Comparison of ENCODE assay signal across 11 mouse cellular contexts in the genomic region with DNA sequence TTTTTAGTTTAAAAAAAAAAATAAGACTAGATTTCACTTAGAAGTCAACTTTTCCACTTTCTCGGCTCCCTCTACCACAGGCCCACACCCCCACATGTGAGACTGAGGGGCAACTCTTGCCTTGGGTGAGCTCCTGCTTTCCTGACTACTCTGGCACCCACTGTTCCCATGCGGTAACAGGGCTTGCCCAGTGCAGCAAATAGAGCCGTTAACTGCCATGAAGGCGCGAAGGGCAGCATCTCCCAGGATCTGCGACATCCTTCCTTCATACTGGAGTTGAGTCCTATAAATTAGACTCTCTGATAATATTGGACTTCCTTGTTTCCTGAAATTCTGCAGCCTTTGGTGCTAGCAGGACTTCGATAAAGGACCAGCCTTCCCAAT.
DNase-seq lines count a peak whose midpoint lies in the region; ATAC-seq lines count a peak whose summit lies in the region.
"Had no signal": no experiment of that assay in that cellular context is flagged by ENCODE, and none has a peak within 500 bp of the region (broad histone marks: within the 10 kb centered on the region; RNA-seq: fewer than 3 reads in every experiment).

No protein-coding gene starts in this region.

- H3K4me1 ChIP-seq in forebrain, embryonic 10.5 days: peaks cover 17% of the 10 kb centered on the region
- no peaks in the 10 kb centered on the region; the same call in 1 of the 2 replicates for H3K4me1 ChIP-seq in forebrain, embryonic 12.5 days
- peaks cover 21% of the 10 kb centered on the region for H3K4me1 ChIP-seq in kidney, embryonic 14.5 days (ENCODE audit: control insufficient read depth, insufficient read depth, low read length)
- peaks cover 18% of the 10 kb centered on the region for H3K4me1 ChIP-seq in brown adipose tissue, adult 24 weeks (ENCODE audit: control insufficient read depth, insufficient read depth, insufficient read length, low read length)
- H3K4me1 ChIP-seq in limb, embryonic 10.5 days: peaks cover 15% of the 10 kb centered on the region
- H3K4me1 ChIP-seq: midbrain, embryonic 13.5 days had no signal

- DNase-seq in forebrain, embryonic 10.5 days (ENCODE audit: extremely low spot score, low spot score): no peak
- no peak for DNase-seq in kidney, adult 9 months
- no peak for DNase-seq in limb, embryonic 10.5 days (ENCODE audit: low spot score)
- no peak for DNase-seq in cerebellum, adult 11-12 months
- no peak for DNase-seq in embryo, embryonic 10 days (ENCODE audit: low spot score)
- DNase-seq: adrenal gland, adult 8-10 months; cerebellum, adult 18-20 months had no signal

- H3K9ac ChIP-seq in forebrain, embryonic 12.5 days: no peak overlapping the region
- no peak overlapping the region for H3K9ac ChIP-seq in kidney, embryonic 14.5 days (ENCODE audit: low read depth, low read length)
- H3K9ac ChIP-seq: midbrain, embryonic 13.5 days had no signal

- peak overlapping the region; percentile 67 for H3K27ac ChIP-seq in forebrain, embryonic 10.5 days
- no peak overlapping the region for H3K27ac ChIP-seq in forebrain, embryonic 12.5 days
- H3K27ac ChIP-seq in kidney, embryonic 14.5 days (ENCODE audit: low read depth, low read length): peak overlapping the region; percentile 39; the same call in 1 of the 2 replicates
- H3K27ac ChIP-seq in brown adipose tissue, adult 24 weeks (replicated peaks; ENCODE audit: low read depth, low read length): peak overlapping the region; percentile 76
- peak overlapping the region; percentile 42; the same call in 1 of the 2 replicates for H3K27ac ChIP-seq in limb, embryonic 10.5 days
- H3K27ac ChIP-seq: midbrain, embryonic 13.5 days had no signal

- WGBS in forebrain, embryonic 10.5 days: 71% methylated on average over 7 of the region's 7 CpGs
- WGBS in forebrain, embryonic 12.5 days: 77% methylated on average over 7 of the region's 7 CpGs
- 35% methylated on average over 7 of the region's 7 CpGs for WGBS in kidney, embryonic 14.5 days
- WGBS in limb, embryonic 10.5 days: 72% methylated on average over 7 of the region's 7 CpGs

- ATAC-seq in forebrain, embryonic 12.5 days (ENCODE audit: low FRiP score): no peak
- ATAC-seq in kidney, embryonic 14.5 days (ENCODE audit: low FRiP score, low TSS enrichment): no peak
- ATAC-seq: midbrain, embryonic 13.5 days had no signal

- no peaks in the 10 kb centered on the region for H3K27me3 ChIP-seq in forebrain, embryonic 10.5 days (ENCODE audit: poor library complexity, severe bottlenecking)
- H3K27me3 ChIP-seq in forebrain, embryonic 12.5 days: no peaks in the 10 kb centered on the region
- H3K27me3 ChIP-seq in kidney, embryonic 14.5 days (ENCODE audit: control insufficient read depth, insufficient read depth, low read length): no peaks in the 10 kb centered on the region
- H3K27me3 ChIP-seq in limb, embryonic 10.5 days (ENCODE audit: low read depth, poor library complexity, severe bottlenecking): no peaks in the 10 kb centered on the region
- H3K27me3 ChIP-seq: midbrain, embryonic 13.5 days had no signal

- no peak overlapping the region for H3K4me3 ChIP-seq in forebrain, embryonic 10.5 days
- H3K4me3 ChIP-seq in forebrain, embryonic 12.5 days (replicated peaks): no peak overlapping the region
- no peak overlapping the region for H3K4me3 ChIP-seq in kidney, embryonic 14.5 days (ENCODE audit: low read length)
- no peak overlapping the region for H3K4me3 ChIP-seq in brown adipose tissue, adult 24 weeks (ENCODE audit: insufficient read depth, low read depth, low read length)
- no peak overlapping the region for H3K4me3 ChIP-seq in limb, embryonic 10.5 days
- H3K4me3 ChIP-seq: midbrain, embryonic 13.5 days had no signal

- H3K36me3 ChIP-seq in forebrain, embryonic 10.5 days (replicated peaks): no peaks in the 10 kb centered on the region
- H3K36me3 ChIP-seq in forebrain, embryonic 12.5 days (replicated peaks): no peaks in the 10 kb centered on the region
- H3K36me3 ChIP-seq in kidney, embryonic 14.5 days (ENCODE audit: control insufficient read depth, insufficient read depth, low read length): no peaks in the 10 kb centered on the region
- H3K36me3 ChIP-seq in limb, embryonic 10.5 days: no peaks in the 10 kb centered on the region
- H3K36me3 ChIP-seq: midbrain, embryonic 13.5 days had no signal

- no peak overlapping the region for H3K4me2 ChIP-seq in forebrain, embryonic 12.5 days
- peak overlapping the region; percentile 15; the same call in 1 of the 2 replicates for H3K4me2 ChIP-seq in kidney, embryonic 14.5 days (replicated peaks; ENCODE audit: low read depth, low read length)
- H3K4me2 ChIP-seq: midbrain, embryonic 13.5 days had no signal

- no peaks in the 10 kb centered on the region for H3K9me3 ChIP-seq in forebrain, embryonic 10.5 days
- no peaks in the 10 kb centered on the region for H3K9me3 ChIP-seq in forebrain, embryonic 12.5 days
- H3K9me3 ChIP-seq in kidney, embryonic 14.5 days (ENCODE audit: control insufficient read depth, low read length): no peaks in the 10 kb centered on the region
- no peaks in the 10 kb centered on the region for H3K9me3 ChIP-seq in limb, embryonic 10.5 days (replicated peaks)
- H3K9me3 ChIP-seq: midbrain, embryonic 13.5 days had no signal
